Mouse (Mus musculus) lung, adult 2 months (tissue): ENCODE measurements around the gene Bak1. TPM values are rescaled to one million over a fixed set of nuclear protein-coding genes. Genes with fewer than 3 reads are reported as not detected.

Experiments used
- DNase-seq: peaks from one replicate; pipeline ENCODE4 v3.0.0; 2022
- H3K4me1 ChIP-seq: fragments of 200-500 bp; 2 replicates; pipeline ENCODE4 v1.6.1; 2011; ENCODE audit warnings: low read length; ENCODE audit not compliant: control insufficient read depth, insufficient read depth
- H3K4me3 ChIP-seq: fragments of 200-500 bp; replicated peaks from 2 replicates; pipeline ENCODE3; 2011; ENCODE audit warnings: low read depth, mild to moderate bottlenecking, control low read depth, low read length; ENCODE audit errors: extremely low read depth
- CTCF ChIP-seq: fragments of 200-500 bp; IDR thresholded peaks from 2 replicates; pipeline ENCODE4 v1.5.1; 2011; ENCODE audit warnings: mild to moderate bottlenecking, low read length, control low read depth; ENCODE audit not compliant: insufficient read depth
- POLR2A ChIP-seq: fragments of 200-500 bp; IDR thresholded peaks from 2 replicates; pipeline ENCODE4 v1.6.1; 2011; ENCODE audit warnings: low read depth, mild to moderate bottlenecking, control low read depth, low read length, borderline replicate concordance; ENCODE audit errors: extremely low read depth
- WGBS: fragments of 180-500 bp; shearing (Covaris S2); methylation state at CpG from one replicate; pipeline ENCODE4 v1.1.7; 2018; 5-methylcytosine and 5-hydroxymethylcytosine counted together
- polyA plus RNA-seq: library from polyadenylated mRNA; depleted of rRNA; stranded (reverse); fragments of >200 nt; gene quantifications from 2 replicates; pipeline ENCODE4 v1.2.3, GENCODE M21; 2012; rRNA removed

Gene Bak1
- polyA plus RNA-seq, 1 experiment: 55.8 TPM

DNA sequence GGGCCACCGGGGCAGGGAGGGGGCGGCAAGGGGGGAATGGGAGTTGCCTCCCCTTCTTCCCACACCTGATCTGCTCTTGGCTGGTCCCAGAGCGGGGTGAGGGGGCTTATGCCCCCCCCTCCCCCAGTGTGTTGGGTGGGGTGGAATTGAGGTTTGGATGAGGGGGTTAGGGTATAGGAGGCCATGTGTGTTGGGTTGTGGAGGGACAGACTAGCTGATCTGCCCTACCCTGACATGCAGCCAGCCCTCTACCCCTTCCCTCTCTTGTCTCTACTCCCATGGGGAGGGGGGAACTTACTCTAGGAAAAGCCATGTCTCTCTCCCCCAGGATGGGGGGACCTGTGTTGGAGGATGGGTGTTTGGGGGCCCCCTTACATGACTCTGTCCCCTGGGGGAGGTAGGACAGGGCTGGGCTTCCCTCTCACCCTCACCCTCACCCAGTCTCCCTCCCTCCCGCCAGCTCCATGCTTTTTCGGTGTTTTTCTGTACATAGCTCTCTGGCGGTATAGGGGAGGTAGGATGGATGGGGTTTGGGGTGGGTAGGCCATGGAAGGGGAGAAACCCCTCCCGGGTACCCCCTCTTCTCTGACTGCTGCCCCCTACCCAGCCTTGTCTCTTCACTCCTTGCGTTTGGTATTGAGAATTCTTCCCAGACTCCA is 57.4 kb downstream of the Bak1 start:
- no peak for DNase-seq
- no peak for TF ChIP-seq CTCF
- no peak for TF ChIP-seq POLR2A
- Histone ChIP-seq H3K4me1 (peaks cover 3% of the 10 kb centered on the region), H3K4me3 (no peak overlapping the region)
- 54% methylated on average over 8 of the region's 8 CpGs for WGBS

GRCm38 (mm10) chr17:26970221-26970620 is 58.6 kb downstream of the Bak1 start:
- WGBS: 51% methylated on average over 12 of the region's 12 CpGs
- TF ChIP-seq CTCF (no peak), POLR2A (no peak)
- peaks cover 3% of the 10 kb centered on the region for H3K4me1 ChIP-seq
- H3K4me3 ChIP-seq: no peak overlapping the region
- no peak for DNase-seq

Other genes with a start within 250 kb of the Bak1 start
- 12.3 and 17.1 TPM in 2 replicates for gene Bnip1, start 247.9 kb downstream of the Bak1 start, polyA plus RNA-seq
- gene Nkx2-5, start 184.0 kb downstream of the Bak1 start, polyA plus RNA-seq: 1.8 and 2.4 TPM in 2 replicates
- 1.5 and 1.8 TPM in 2 replicates for gene Kifc5b, start 111.9 kb downstream of the Bak1 start, polyA plus RNA-seq
- gene Phf1, start 96.0 kb downstream of the Bak1 start, polyA plus RNA-seq: 101 and 114 TPM in 2 replicates
- gene Cuta, start 89.4 kb downstream of the Bak1 start, polyA plus RNA-seq: 129 and 145 TPM in 2 replicates
- gene Syngap1, start 87.8 kb downstream of the Bak1 start, polyA plus RNA-seq: 31.3 and 32.8 TPM in 2 replicates
- 14.1 and 14.5 TPM in 2 replicates for gene Zbtb9, start 55.8 kb downstream of the Bak1 start, polyA plus RNA-seq
- 22.0 and 22.5 TPM in 2 replicates for gene Itpr3, start 28.3 kb upstream of the Bak1 start, polyA plus RNA-seq
- 80.0 and 91.5 TPM in 2 replicates for gene Uqcc2, start 104.9 kb upstream of the Bak1 start, polyA plus RNA-seq
- 3.3 and 3.6 TPM in 2 replicates for gene Ip6k3, start 138.8 kb upstream of the Bak1 start, polyA plus RNA-seq
- gene Lemd2, start 175.5 kb upstream of the Bak1 start, polyA plus RNA-seq: 89.9 and 99.7 TPM in 2 replicates